Mouse (Mus musculus): ENCODE data around the gene Actr1b.
"Not testable (repeated sequence)": the region's sequence is repeated elsewhere in the genome, so short reads cannot be mapped to it uniquely, and the experiment has no call there.

Actr1b gene

GRCm38 (mm10) chr1:36707166-36707565 is 7.1 kb downstream of the Actr1b start:
- in situ Hi-C loops (cut with MseI, MboI) = no loop called here

- in situ Hi-C loops (cut with MseI, MboI) = no loop called here
Observed at GRCm38 (mm10) chr1:36697030-36697429, 17.2 kb downstream of the Actr1b start.

- in situ Hi-C loops (cut with MseI, MboI) = no loop called here
Observed at GRCm38 (mm10) chr1:36696411-36696810, 17.8 kb downstream of the Actr1b start.

- in situ Hi-C loops (cut with MseI, MboI) = no loop called here
Observed at GRCm38 (mm10) chr1:36694871-36695270, 19.4 kb downstream of the Actr1b start.

GRCm38 (mm10) chr1:36691271-36692155 is 22.7 kb downstream of the Actr1b start, which contains the start of gene Cox5b:
Cox5b (plus strand) TSS chr1:36691449.
- in situ Hi-C loops (cut with MseI, MboI) = no loop called here

GRCm38 (mm10) chr1:36690671-36691235 is 23.5 kb downstream of the Actr1b start:
- in situ Hi-C loops (cut with MseI, MboI) = no loop called here

GRCm38 (mm10) chr1:36683810-36684467 is 30.3 kb downstream of the Actr1b start:
- in situ Hi-C loops (cut with MseI, MboI) = loop anchor here in 1 of 2 experiments (10.0 kb wide), 1 partner anchor 139 kb away; the partner anchor contains the start of gene Ankrd39

- in situ Hi-C loops (cut with MseI, MboI) = loop anchor here in 1 of 2 experiments (10.0 kb wide), 1 partner anchor 138 kb away; the partner anchor contains the start of gene Ankrd39
Observed at GRCm38 (mm10) chr1:36682620-36683355, 31.4 kb downstream of the Actr1b start, which contains the start of gene Fam178b. Fam178b (minus strand) TSS chr1:36683183.

GRCm38 (mm10) chr1:36680893-36681292 is 33.3 kb downstream of the Actr1b start:
- in situ Hi-C loops (cut with MseI, MboI) = loop anchor here in 1 of 2 experiments (10.0 kb wide), 1 partner anchor 136 kb away; the partner anchor contains the start of gene Ankrd39

- in situ Hi-C loops (cut with MseI, MboI) = no loop called here
Observed at GRCm38 (mm10) chr1:36674936-36675335, 39.3 kb downstream of the Actr1b start.

- in situ Hi-C loops (cut with MseI, MboI) = no loop called here
Observed at GRCm38 (mm10) chr1:36672648-36673350, 41.4 kb downstream of the Actr1b start.

GRCm38 (mm10) chr1:36671260-36671659 is 43.0 kb downstream of the Actr1b start:
- in situ Hi-C loops (cut with MseI, MboI) = no loop called here

- in situ Hi-C loops (cut with MseI, MboI) = no loop called here
Observed at GRCm38 (mm10) chr1:36670256-36670655, 44.0 kb downstream of the Actr1b start.

- in situ Hi-C loops (cut with MseI, MboI) = not testable (repeated sequence)
Observed at GRCm38 (mm10) chr1:36668007-36668406, 46.2 kb downstream of the Actr1b start.

GRCm38 (mm10) chr1:36665934-36666333 is 48.3 kb downstream of the Actr1b start:
- in situ Hi-C loops (cut with MseI, MboI) = no loop called here

- in situ Hi-C loops (cut with MseI, MboI) = no loop called here
Observed at GRCm38 (mm10) chr1:36665165-36665723, 49.0 kb downstream of the Actr1b start.

- in situ Hi-C loops (cut with MseI, MboI) = no loop called here
Observed at GRCm38 (mm10) chr1:36664457-36664856, 49.8 kb downstream of the Actr1b start.

- in situ Hi-C loops (cut with MseI, MboI) = no loop called here
Observed at GRCm38 (mm10) chr1:36658621-36659399, 55.4 kb downstream of the Actr1b start.

- in situ Hi-C loops (cut with MseI, MboI) = no loop called here
Observed at GRCm38 (mm10) chr1:36657658-36658415, 56.4 kb downstream of the Actr1b start.
